Mouse (Mus musculus): ENCODE data around the gene Polr2a. TPM values are rescaled to one million over a fixed set of nuclear protein-coding genes. Genes with fewer than 3 reads are reported as not detected.

The Polr2a gene
- total RNA-seq (2021): 100 to 1,000 TPM in 1 of 2 experiments, 10 to 100 TPM in 1; 92.4 to 108 TPM
- long read RNA-seq, experiment 1, partial matches to known transcripts: 1 of 2 reads
- long read RNA-seq, experiment 1, other reads (novel, unspliced or antisense): 1 of 2 reads
- long read RNA-seq, experiment 2, partial matches to known transcripts: 7 of 12 reads
- long read RNA-seq, experiment 2, other reads (novel, unspliced or antisense): 5 of 12 reads

- peak; percentile 96 to 97 for DNase-seq (ENCODE audit: low spot score in 2 of 2)
Observed at GRCm38 (mm10) chr11:69758478-69758970, at the start of gene Polr2a. Polr2a (minus strand) TSS chr11:69758637.

- no peak for DNase-seq (ENCODE audit: low spot score in 2 of 2)
Observed at GRCm38 (mm10) chr11:69807641-69808040, 49.2 kb upstream of the Polr2a start.

- no peak for DNase-seq (ENCODE audit: low spot score in 2 of 2)
Observed at GRCm38 (mm10) chr11:69806378-69806777, 47.9 kb upstream of the Polr2a start.

GRCm38 (mm10) chr11:69804972-69805909 lies 46.8 kb upstream of the Polr2a start, which contains the start of gene Tmem102:
Tmem102 (minus strand) TSS chr11:69805624.
- no peak for DNase-seq (ENCODE audit: low spot score in 2 of 2)

GRCm38 (mm10) chr11:69804652-69804940 lies 46.2 kb upstream of the Polr2a start:
- no peak for DNase-seq (ENCODE audit: low spot score in 2 of 2)

- DNase-seq (ENCODE audit: low spot score in 2 of 2): peak; percentile 52 to 53
Observed at GRCm38 (mm10) chr11:69803786-69804651, 45.6 kb upstream of the Polr2a start.

- DNase-seq (ENCODE audit: low spot score in 2 of 2): no peak
Observed at GRCm38 (mm10) chr11:69803328-69803727, 44.9 kb upstream of the Polr2a start.

GRCm38 (mm10) chr11:69802648-69803105 lies 44.2 kb upstream of the Polr2a start:
- DNase-seq (ENCODE audit: low spot score in 2 of 2): peak; percentile 64

- DNase-seq (ENCODE audit: low spot score in 2 of 2): no peak
Observed at GRCm38 (mm10) chr11:69801379-69801977, 43.0 kb upstream of the Polr2a start, which contains the start of gene Fgf11. Fgf11 (minus strand) TSS chr11:69801857.

- DNase-seq (ENCODE audit: low spot score in 2 of 2): no peak
Observed at GRCm38 (mm10) chr11:69800392-69801197, 42.2 kb upstream of the Polr2a start.

- DNase-seq (ENCODE audit: low spot score in 2 of 2): no peak
Observed at GRCm38 (mm10) chr11:69800138-69800391, 41.6 kb upstream of the Polr2a start.

- no peak for DNase-seq (ENCODE audit: low spot score in 2 of 2)
Observed at GRCm38 (mm10) chr11:69799394-69800137, 41.1 kb upstream of the Polr2a start.

GRCm38 (mm10) chr11:69797924-69798323 lies 39.5 kb upstream of the Polr2a start:
- DNase-seq (ENCODE audit: low spot score in 2 of 2): no peak

- no peak for DNase-seq (ENCODE audit: low spot score in 2 of 2)
Observed at GRCm38 (mm10) chr11:69795983-69796435, 37.6 kb upstream of the Polr2a start.

GRCm38 (mm10) chr11:69795168-69795982 lies 36.9 kb upstream of the Polr2a start, which contains the start of gene Chrnb1:
Chrnb1 (minus strand) TSS chr11:69795943.
- peak; percentile 63 to 83 for DNase-seq (ENCODE audit: low spot score in 2 of 2)

- DNase-seq (ENCODE audit: low spot score in 2 of 2): no peak
Observed at GRCm38 (mm10) chr11:69793429-69793828, 35.0 kb upstream of the Polr2a start.

- no peak for DNase-seq (ENCODE audit: low spot score in 2 of 2)
Observed at GRCm38 (mm10) chr11:69791420-69791819, 33.0 kb upstream of the Polr2a start.

- no peak for DNase-seq (ENCODE audit: low spot score in 2 of 2)
Observed at GRCm38 (mm10) chr11:69789431-69789830, 31.0 kb upstream of the Polr2a start.

All from adrenal gland, postnatal 4 days (tissue).